Mouse (Mus musculus) B cell, adult 62 days (primary cell): ENCODE results near the gene Shpk. TPM values are rescaled to one million over a fixed set of nuclear protein-coding genes. Genes with fewer than 3 reads are reported as not detected.

Experiments used
- total RNA-seq: library from RNA; stranded (reverse); gene quantifications from 4 replicates; pipeline ENCODE4 v1.2.4, GENCODE M21; 2023

Shpk gene
- 2.0 to 3.2 TPM (median 2.9 TPM) in 4 replicates for total RNA-seq

DNA sequence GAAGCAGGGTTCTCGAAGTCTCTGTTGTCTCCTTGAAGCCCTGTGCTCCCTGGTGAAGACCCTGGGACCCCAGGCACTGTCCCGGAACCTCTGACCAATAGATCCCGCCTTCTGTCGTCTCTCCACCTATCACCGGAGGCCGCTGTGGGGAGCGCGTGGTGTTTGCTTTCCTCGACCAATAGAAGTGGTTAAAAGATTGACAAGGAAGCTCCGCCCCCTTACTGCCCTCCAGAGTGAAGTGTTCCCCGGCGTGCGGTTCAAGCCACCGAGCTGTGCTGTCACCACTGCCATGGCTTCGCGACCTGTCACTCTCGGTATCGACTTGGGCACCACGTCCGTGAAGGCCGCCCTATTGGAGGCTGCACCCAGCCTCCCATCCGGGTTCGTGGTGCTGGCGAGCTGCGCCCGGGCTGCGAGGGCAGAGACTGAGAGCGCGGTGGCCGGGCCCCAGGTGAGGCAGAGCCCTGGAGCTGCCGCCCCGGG lies at the start of gene Shpk:
Shpk (plus strand) TSS at position 231 of the 483 bp plus-strand sequence.

DNA sequence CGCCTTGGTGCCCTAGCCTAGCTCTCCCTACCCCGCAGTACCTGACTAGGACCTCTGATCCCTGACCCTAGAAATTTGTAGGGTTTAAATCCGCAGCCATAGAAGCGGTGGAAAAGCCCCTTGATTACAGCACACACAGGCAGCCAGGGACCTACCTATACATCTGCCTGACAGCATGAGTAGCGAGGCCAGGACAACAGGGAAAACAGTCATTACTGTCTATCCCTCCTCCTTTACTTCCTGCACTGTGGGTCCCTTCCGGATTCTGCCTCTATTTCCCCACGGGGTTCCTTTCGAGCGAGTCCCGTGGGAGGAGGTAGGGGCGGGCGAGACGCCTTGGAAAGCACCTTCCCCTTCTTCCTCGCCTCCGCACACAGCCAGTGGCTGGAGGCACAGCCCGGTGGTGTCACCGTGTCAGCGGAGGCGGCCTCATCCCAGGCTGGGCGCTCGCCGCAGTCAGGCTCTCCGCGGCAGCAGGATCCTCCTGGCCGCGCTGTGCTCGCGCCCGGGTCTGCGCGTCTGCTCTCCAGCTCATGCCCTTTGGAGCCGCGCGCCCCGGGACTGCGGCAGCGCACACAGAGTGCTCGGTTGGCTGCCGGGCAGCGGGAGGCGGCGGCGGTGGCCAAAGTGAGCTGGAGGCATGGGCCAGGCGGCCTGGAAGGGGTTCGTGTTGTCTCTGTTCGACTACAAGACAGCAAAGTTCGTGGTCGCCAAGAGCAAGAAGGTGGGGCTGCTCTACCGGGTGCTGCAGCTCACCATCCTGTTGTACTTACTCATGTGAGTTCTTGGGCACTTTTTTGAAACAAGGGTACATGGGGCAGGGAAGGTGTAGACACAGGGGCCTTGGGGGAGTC lies 39.1 kb upstream of the Shpk start, which contains the start of gene P2rx5:
P2rx5 (plus strand) TSS at position 465 of the 854 bp plus-strand sequence.

DNA sequence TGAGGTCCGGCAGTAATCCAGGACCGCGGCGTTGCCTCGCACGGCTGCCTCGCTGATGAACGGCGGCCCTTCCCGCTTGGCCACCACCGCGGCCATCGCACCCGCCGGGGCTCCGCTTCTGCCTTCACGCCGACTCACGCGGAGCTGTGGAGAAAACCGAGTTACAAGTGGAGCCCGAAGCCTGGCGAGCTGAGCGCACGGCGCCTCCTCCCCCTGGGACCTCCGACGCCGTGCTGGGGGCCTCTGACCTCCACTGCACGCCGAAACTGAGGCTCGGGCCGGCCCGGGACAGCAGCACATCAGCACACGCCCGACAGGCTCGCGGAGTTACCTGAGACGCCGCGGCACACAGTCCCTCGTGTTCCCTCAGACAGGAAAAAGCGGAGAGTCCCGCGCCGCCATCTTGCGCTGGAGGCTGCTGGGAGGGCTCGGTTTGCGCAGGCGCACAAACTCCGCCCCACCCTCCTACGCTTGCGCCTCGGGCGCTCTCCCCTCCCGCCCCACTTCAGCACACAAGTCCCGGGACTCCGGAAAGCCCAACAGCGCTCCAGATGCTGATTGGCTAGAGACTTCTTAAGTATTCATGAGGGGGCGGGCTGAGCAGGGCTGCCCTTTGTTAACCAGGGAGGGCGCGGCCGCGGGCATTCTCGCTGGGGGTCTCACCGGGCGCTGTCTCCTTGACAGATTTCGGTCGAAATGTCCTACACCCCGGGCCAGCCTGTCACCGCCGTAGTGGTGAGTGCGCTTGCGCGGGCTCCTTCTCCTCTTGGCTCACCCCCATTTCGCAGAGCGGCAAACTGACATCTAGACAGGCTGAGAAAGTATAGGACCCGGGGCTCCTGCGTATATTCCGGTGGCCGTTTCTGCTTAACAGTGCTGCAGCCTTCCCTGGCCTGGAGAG lies 22.4 kb upstream of the Shpk start, which contains the start of the genes Emc6 and Tax1bp3:
Emc6 (minus strand) TSS at position 430 of the 901 bp plus-strand sequence.
Tax1bp3 (plus strand) TSS at position 476 of the 901 bp plus-strand sequence.

DNA sequence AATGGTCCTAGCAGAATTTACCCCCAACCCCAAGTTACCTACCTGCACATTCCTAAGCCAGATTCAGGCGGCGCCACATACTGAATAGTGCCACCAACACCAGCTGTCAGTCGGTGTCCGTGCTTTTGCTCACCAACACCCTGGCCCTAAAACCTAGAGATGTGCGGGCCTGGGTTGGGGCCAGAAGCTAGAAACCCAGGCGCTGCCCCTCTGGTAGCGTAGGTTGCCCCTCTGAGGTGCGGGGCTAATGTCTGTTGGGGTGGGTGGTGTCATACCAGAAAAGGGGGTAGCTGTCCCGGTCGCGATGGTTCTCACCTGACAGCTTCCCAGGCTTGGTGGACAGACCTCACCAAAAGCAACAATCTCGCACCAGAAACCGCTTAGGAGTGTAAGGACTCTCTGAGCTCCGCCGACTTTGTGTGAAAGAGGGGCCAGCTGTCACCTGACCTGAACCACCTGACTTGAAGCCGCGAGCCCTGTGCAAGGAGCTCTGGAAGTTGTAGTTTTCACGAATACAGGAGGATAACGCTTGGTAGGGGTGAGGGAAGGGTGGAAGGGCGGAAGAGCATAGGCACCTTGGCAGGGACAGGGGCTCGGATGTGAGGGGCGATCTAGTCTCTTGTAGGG lies 544 bp upstream of the Shpk start, which contains the start of gene Ctns:
Ctns (minus strand) TSS at position 440 of the 627 bp plus-strand sequence.

DNA sequence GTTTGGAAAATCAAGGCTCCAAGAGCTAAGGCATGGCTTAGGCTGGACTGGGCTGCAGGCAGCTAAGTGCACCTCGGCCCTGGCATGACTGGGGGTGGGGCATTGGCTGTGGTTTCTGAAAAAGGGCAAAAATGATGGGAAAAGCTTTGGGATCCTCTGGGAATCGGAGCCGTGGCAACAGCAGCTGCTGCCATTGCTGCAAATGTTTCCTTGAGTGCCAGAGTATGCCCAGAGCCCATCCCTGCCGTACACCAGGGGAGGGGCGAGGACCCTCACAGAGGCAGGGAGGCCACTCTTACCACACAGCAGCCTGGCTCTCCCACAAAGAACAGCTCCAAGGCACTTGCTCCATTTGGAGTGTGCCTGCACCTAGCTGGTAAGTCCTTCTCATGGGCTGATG lies 34.7 kb downstream of the Shpk start, which contains the start of gene Trpv1:
Trpv1 (plus strand) TSS at position 301 of the 400 bp plus-strand sequence.

DNA sequence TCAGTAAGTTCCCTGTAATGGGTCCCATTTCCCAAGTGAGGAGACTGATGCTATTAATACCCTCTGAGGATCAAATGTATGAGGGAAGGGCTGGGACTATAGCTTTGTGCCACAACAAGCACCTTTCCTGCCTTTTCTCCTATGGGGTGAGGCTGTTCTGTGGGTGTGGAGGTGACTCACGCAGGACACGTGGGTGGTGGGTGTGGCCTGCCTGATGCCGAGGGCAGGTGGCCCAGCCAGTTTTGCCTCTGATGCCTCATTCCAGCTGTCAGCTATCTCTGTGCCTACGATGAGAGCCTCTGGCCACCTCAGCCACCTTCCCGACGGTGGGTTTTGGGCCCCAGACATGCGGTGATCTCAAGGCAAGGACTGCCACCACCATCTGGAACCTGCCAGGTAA lies 68.0 kb downstream of the Shpk start, which contains the start of gene Trpv3:
Trpv3 (plus strand) TSS at position 122 of the 400 bp plus-strand sequence.

Other genes starting within 250 kb of the Shpk start
- 512 to 528 TPM (median 517 TPM) in 4 replicates for gene Atp2a3, start 238.3 kb upstream of the Shpk start, total RNA-seq
- 2.2 to 4.8 TPM (median 3.6 TPM) in 4 replicates for gene P2rx1, start 200.4 kb upstream of the Shpk start, total RNA-seq
- 3.4 to 4.2 TPM (median 3.6 TPM) in 4 replicates for gene Camkk1, start 180.5 kb upstream of the Shpk start, total RNA-seq
- 16.0 to 19.1 TPM (median 17.8 TPM) in 4 replicates for gene Ncbp3, start 151.7 kb upstream of the Shpk start, total RNA-seq
- 0.18 to 0.22 TPM in 2 of 4 replicates, not detected in the others for gene Itgae, start 108.9 kb upstream of the Shpk start, total RNA-seq
- 2.9 to 3.3 TPM (median 3.0 TPM) in 4 replicates for gene Haspin, start 61.2 kb upstream of the Shpk start, total RNA-seq
- gene P2rx5, start 39.0 kb upstream of the Shpk start, total RNA-seq = not detected in 4 replicates
- 42.2 to 60.2 TPM (median 52.3 TPM) in 4 replicates for gene Emc6, start 22.4 kb upstream of the Shpk start, total RNA-seq
- 5.1 to 7.1 TPM (median 5.8 TPM) in 4 replicates for gene Tax1bp3, start 22.4 kb upstream of the Shpk start, total RNA-seq
- 24.3 to 32.7 TPM (median 26.7 TPM) in 4 replicates for gene Ctns, start 418 bp upstream of the Shpk start, total RNA-seq
- gene Trpv1, start 34.8 kb downstream of the Shpk start, total RNA-seq = not detected in 4 replicates
- gene Trpv3, start 67.9 kb downstream of the Shpk start, total RNA-seq = not detected in 4 replicates
- gene Aspa, start 130.1 kb downstream of the Shpk start, total RNA-seq = 0.81 TPM in 1 of 4 replicates, not detected in the others
- gene Gm49340, start 130.3 kb downstream of the Shpk start, total RNA-seq = not detected in 4 replicates
- not detected in 4 replicates for gene Spata22, start 130.3 kb downstream of the Shpk start, total RNA-seq
- not detected in 4 replicates for gene Olfr20, start 151.3 kb downstream of the Shpk start, total RNA-seq
- gene Olfr376, start 171.8 kb downstream of the Shpk start, total RNA-seq = not detected in 4 replicates
- gene Olfr1, start 200.2 kb downstream of the Shpk start, total RNA-seq = not detected in 4 replicates
- gene Olfr378, start 229.0 kb downstream of the Shpk start, total RNA-seq = not detected in 4 replicates